Mouse (Mus musculus) layer of hippocampus, postnatal 25 days (tissue): ENCODE results near the gene Zfpm1. TPM values are rescaled to one million over a fixed set of nuclear protein-coding genes. Genes with fewer than 3 reads are reported as not detected.

Experiments
- DNase-seq, 2 experiments: peaks; one replicate each; pipeline ENCODE4 v3.0.0; 2022; ENCODE audit warnings: mixed read lengths in 2 of 2, low spot score in 1 of 2; ENCODE audit errors: extremely low spot score in 1 of 2
- total RNA-seq, 2 experiments: library from RNA; stranded (reverse); gene quantifications; 2 replicates each; pipeline ENCODE4 v1.2.3; 2021

Zfpm1 gene
- total RNA-seq, 2 experiments from 2014 or later, result 37.8 to 43.4 TPM

DNA sequence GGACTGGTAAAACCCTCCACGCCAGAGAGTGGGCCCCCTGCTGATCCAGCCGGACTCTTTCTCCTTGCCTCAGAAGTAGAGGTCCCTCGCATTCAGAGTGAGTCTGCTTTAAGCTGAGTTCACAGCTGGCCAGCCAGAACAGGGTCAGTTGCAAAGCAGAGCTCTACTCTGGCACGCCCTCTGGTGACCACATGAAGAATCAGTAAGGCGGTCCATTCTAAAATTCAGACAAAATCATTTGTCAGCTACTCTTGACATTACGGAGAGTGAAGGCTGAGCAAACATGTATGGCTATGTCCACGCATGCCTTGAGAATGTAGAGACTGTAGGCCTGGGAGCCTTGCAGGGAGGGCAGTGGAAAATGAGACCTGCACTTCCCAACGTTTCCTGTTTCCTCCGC lies 87.7 kb downstream of the Zfpm1 start:
- DNase-seq, result peak; percentile 52 to 72

DNA sequence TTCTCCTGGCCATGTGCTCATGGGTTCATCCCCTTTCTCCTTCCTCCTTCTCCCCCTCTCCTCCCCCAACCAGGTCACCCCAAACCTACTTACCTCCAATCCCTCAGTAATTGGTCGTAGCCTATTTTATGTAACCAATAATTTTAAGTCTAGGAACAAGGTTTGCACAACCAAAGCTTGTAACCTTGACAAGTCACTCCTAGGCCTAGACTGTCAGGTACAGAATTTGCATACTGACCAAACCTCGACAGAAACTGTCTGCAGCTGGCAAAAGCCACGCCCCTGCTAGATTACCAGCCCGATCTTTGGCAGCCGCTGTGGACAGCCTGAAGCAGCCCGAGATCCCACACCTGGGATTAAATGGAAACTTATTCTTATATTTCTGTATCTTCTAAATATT lies 89.8 kb downstream of the Zfpm1 start:
- no peak for DNase-seq

DNA sequence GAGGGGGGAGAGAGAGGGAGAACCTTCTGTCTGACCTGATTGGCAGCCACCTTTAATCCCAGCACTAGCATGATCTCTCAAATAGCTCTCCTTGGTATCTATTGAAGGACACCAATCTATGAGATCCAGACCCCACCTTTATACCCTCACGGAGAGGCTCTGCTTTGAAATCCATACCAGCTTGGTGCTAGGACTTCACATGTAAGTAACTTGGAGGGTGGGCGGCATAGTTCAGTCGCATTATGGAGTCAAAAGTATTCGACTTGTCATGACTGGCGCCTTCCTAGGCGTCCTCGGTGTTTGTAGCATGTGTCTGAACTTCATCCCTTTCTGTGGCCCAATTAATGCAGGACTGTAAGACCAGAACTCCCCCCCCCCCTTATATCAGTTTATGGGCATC lies 93.4 kb downstream of the Zfpm1 start:
- DNase-seq, result no peak

DNA sequence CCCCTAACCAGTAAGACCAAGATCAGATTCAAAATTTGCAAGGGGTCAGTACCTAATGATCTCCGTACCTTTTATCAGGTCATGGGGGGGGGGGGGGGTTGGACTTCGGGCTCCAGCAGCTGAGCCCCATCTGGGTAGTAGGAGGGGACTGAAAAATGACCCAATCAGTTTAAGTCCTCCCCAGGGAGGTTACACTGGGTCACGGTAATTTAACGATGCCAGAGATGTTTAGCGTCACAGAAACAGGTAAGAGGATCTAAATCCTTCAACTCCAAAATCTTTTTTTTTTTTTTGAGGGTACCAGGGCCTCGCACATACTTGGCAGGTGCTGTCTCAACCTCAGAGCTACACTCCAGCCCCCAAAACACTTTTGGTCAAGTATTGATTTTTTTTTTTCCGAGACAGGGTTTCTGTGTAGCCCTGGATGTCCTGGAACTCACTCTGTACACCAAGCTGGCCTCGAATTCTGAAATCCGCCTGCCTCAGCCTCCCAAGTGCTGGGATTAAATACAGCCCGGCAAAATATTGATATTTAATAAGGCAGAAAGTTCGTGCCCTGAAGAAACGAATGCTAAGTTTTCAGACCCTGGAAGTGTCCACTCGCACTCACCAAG lies 93.9 kb downstream of the Zfpm1 start:
- no peak for DNase-seq

DNA sequence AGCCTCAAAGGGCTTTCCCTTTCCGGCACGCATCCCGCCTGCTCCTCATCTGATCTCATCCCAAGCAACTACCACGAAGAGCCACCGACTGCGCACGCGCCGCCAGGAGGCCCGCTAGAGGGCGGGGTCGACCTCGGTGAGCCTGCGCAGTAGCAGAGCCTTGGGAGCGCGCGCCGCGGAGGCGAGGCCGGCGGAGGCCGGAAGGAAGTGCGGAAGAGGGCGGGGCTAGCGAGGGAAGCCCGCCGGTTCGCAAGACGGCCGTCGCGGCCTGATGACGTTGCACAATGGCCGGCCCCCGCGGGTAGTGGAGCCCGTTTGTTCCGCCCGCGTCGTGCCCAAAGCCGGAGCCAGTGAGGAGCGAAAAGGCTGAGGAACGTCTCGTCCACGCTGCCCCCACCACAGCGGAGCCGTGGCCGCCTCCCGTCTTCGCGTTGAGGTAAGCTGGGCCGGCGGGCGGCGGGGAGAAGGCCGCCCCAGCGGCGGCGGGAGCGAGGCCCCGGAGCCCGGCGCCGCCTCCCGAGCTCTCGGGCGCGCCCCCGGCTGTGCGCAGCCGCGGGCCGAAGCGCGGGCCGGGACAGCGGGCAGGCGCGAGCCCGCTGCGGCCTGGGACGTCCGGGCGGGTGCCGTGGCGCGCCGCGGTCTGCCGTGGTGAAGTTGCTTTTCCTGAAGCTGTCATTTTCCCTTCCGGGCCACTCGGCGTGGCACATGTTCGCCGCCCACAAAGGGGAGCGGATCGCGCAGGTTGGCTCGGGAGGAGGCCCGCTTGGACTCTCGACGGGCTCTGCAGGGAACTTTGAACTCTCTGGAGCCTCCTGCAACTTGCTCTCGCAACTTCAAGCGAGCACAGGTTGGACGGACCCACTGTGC lies 94.7 kb downstream of the Zfpm1 start, which contains the start of gene Zc3h18:
Gene Zc3h18, plus strand, starts transcription at position 245 of the 867 bp plus-strand sequence.
- peak; percentile 97 to 99 for DNase-seq

DNA sequence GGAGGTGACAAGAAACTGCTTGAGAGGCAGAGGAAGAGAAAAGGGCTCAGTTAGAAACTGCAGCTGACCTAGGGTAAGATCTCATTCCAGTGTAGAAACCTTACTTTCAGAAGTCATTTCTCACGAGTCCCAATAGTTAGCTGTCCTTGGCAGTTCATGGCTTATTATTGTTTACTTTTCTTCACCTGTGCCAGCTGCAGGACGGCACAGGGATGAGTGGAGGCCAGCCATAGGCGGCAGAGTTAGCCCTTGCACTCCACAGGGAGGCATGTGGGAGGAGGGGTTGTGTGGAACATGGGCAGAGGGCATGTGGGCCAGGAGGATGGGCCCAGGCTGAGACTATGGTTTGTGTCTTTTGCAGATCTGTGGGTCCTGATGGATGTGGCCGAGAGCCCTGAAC lies 101.1 kb downstream of the Zfpm1 start:
- DNase-seq, result no peak

Other genes starting within 250 kb of the Zfpm1 start
- under 1 TPM; 0.79 to 0.92 TPM for gene Trhr2, start 78.6 kb downstream of the Zfpm1 start, total RNA-seq
- 10 to 100 TPM; 32.8 to 38.5 TPM for gene Zc3h18, start 94.5 kb downstream of the Zfpm1 start, total RNA-seq
- not detected for gene Il17c, start 139.9 kb downstream of the Zfpm1 start, total RNA-seq
- gene Cyba, start 150.8 kb downstream of the Zfpm1 start, total RNA-seq, result 10 to 100 TPM in 1 of 2 experiments, 1 to 10 TPM in 1; 8.9 to 10.3 TPM
- gene Mvd, start 161.3 kb downstream of the Zfpm1 start, total RNA-seq, result 10 to 100 TPM; 23.1 to 25.2 TPM
- not detected for gene Snai3, start 178.6 kb downstream of the Zfpm1 start, total RNA-seq
- gene Rnf166, start 193.9 kb downstream of the Zfpm1 start, total RNA-seq, result 10 to 100 TPM; 26.0 to 35.0 TPM
- gene Ctu2, start 194.0 kb downstream of the Zfpm1 start, total RNA-seq, result 10 to 100 TPM; 22.1 to 22.2 TPM